Mouse (Mus musculus): ENCODE data around the gene Itprip. TPM values are rescaled to one million over a fixed set of nuclear protein-coding genes. Genes with fewer than 3 reads are reported as not detected.

Itprip gene
- polyA plus RNA-seq, 1 experiment from 2014 or later = 5.4 TPM

GRCm38 (mm10) chr19:47882882-47883254 lies 36.2 kb downstream of the Itprip start:
- no peaks in the 10 kb centered on the region for H3K36me3 ChIP-seq (replicated peaks; ENCODE audit: control insufficient read depth, insufficient read depth)
- peak; percentile 21; the same call in 1 of the 2 replicates for ATAC-seq (ENCODE audit: low FRiP score)
- H3K4me2 ChIP-seq (replicated peaks) = no peak overlapping the region
- no peak overlapping the region for H3K9ac ChIP-seq
- no peak overlapping the region for H3K4me3 ChIP-seq (replicated peaks; ENCODE audit: low read length)
- DNase-seq (ENCODE audit: low spot score) = no peak
- WGBS = 65% methylated on average over 9 of the region's 9 CpGs
- H3K4me1 ChIP-seq (replicated peaks; ENCODE audit: control insufficient read depth, insufficient read depth, low read length) = no peaks in the 10 kb centered on the region
- no peaks in the 10 kb centered on the region for H3K27me3 ChIP-seq (ENCODE audit: control insufficient read depth, insufficient read depth, low read length)
- no peaks in the 10 kb centered on the region for H3K9me3 ChIP-seq (ENCODE audit: control insufficient read depth, low read length)
- H3K27ac ChIP-seq = no peak overlapping the region

GRCm38 (mm10) chr19:47882151-47882881 lies 36.8 kb downstream of the Itprip start:
- peak; percentile 90 for DNase-seq (ENCODE audit: low spot score)
- Histone ChIP-seq H3K27ac (no peak overlapping the region), H3K9me3 (ENCODE audit: control insufficient read depth, low read length) (no peaks in the 10 kb centered on the region), H3K4me2 (replicated peaks) (no peak overlapping the region), H3K27me3 (ENCODE audit: control insufficient read depth, insufficient read depth, low read length) (no peaks in the 10 kb centered on the region), H3K36me3 (replicated peaks; ENCODE audit: control insufficient read depth, insufficient read depth) (no peaks in the 10 kb centered on the region), H3K4me3 (replicated peaks; ENCODE audit: low read length) (no peak overlapping the region), H3K9ac (no peak overlapping the region), H3K4me1 (replicated peaks; ENCODE audit: control insufficient read depth, insufficient read depth, low read length) (no peaks in the 10 kb centered on the region)
- ATAC-seq (ENCODE audit: low FRiP score) = peak; percentile 68; the same call in 1 of the 2 replicates
- 25% methylated on average over 11 of the region's 11 CpGs for WGBS

GRCm38 (mm10) chr19:47881538-47881937 lies 37.6 kb downstream of the Itprip start:
- Histone ChIP-seq H3K9me3 (ENCODE audit: control insufficient read depth, low read length) (no peaks in the 10 kb centered on the region), H3K9ac (no peak overlapping the region), H3K36me3 (replicated peaks; ENCODE audit: control insufficient read depth, insufficient read depth) (no peaks in the 10 kb centered on the region), H3K4me1 (replicated peaks; ENCODE audit: control insufficient read depth, insufficient read depth, low read length) (no peaks in the 10 kb centered on the region), H3K4me2 (replicated peaks) (no peak overlapping the region), H3K27ac (no peak overlapping the region), H3K27me3 (ENCODE audit: control insufficient read depth, insufficient read depth, low read length) (no peaks in the 10 kb centered on the region), H3K4me3 (replicated peaks; ENCODE audit: low read length) (no peak overlapping the region)
- no peak for ATAC-seq (ENCODE audit: low FRiP score)
- DNase-seq (ENCODE audit: low spot score) = no peak
- whole genome bisulfite sequencing = 86% methylated on average over 7 of the region's 7 CpGs

- Histone ChIP-seq H3K9ac (no peak overlapping the region), H3K4me3 (replicated peaks; ENCODE audit: low read length) (no peak overlapping the region), H3K9me3 (ENCODE audit: control insufficient read depth, low read length) (no peaks in the 10 kb centered on the region), H3K4me1 (replicated peaks; ENCODE audit: control insufficient read depth, insufficient read depth, low read length) (no peaks in the 10 kb centered on the region), H3K36me3 (replicated peaks; ENCODE audit: control insufficient read depth, insufficient read depth) (no peaks in the 10 kb centered on the region), H3K27me3 (ENCODE audit: control insufficient read depth, insufficient read depth, low read length) (no peaks in the 10 kb centered on the region), H3K4me2 (replicated peaks) (no peak overlapping the region), H3K27ac (no peak overlapping the region)
- DNase-seq (ENCODE audit: low spot score) (no peak), ATAC-seq (ENCODE audit: low FRiP score) (no peak)
- 73% methylated on average over 15 of the region's 15 CpGs for WGBS
Measured at GRCm38 (mm10) chr19:47876252-47876651, 42.8 kb downstream of the Itprip start.

GRCm38 (mm10) chr19:47871515-47871914 lies 47.6 kb downstream of the Itprip start:
- no peak overlapping the region for H3K4me3 ChIP-seq (replicated peaks; ENCODE audit: low read length)
- no peak overlapping the region for H3K27ac ChIP-seq
- no peaks in the 10 kb centered on the region for H3K4me1 ChIP-seq (replicated peaks; ENCODE audit: control insufficient read depth, insufficient read depth, low read length)
- ATAC-seq (ENCODE audit: low FRiP score) = no peak
- no peaks in the 10 kb centered on the region for H3K36me3 ChIP-seq (replicated peaks; ENCODE audit: control insufficient read depth, insufficient read depth)
- H3K27me3 ChIP-seq (ENCODE audit: control insufficient read depth, insufficient read depth, low read length) = no peaks in the 10 kb centered on the region
- no peaks in the 10 kb centered on the region for H3K9me3 ChIP-seq (ENCODE audit: control insufficient read depth, low read length)
- no peak for DNase-seq (ENCODE audit: low spot score)
- H3K4me2 ChIP-seq (replicated peaks) = no peak overlapping the region
- WGBS = 27% methylated on average over 10 of the region's 10 CpGs
- no peak overlapping the region for H3K9ac ChIP-seq

- Histone ChIP-seq H3K27me3 (ENCODE audit: control insufficient read depth, insufficient read depth, low read length) (no peaks in the 10 kb centered on the region), H3K4me2 (replicated peaks) (no peak overlapping the region), H3K36me3 (replicated peaks; ENCODE audit: control insufficient read depth, insufficient read depth) (no peaks in the 10 kb centered on the region), H3K4me1 (replicated peaks; ENCODE audit: control insufficient read depth, insufficient read depth, low read length) (peaks cover 4% of the 10 kb centered on the region; the same call in 1 of the 2 replicates), H3K27ac (no peak overlapping the region), H3K9me3 (ENCODE audit: control insufficient read depth, low read length) (no peaks in the 10 kb centered on the region), H3K9ac (no peak overlapping the region), H3K4me3 (replicated peaks; ENCODE audit: low read length) (no peak overlapping the region)
- 79% methylated on average over 7 of the region's 7 CpGs for WGBS
- DNase-seq (ENCODE audit: low spot score) = no peak
- ATAC-seq (ENCODE audit: low FRiP score) = no peak
Measured at GRCm38 (mm10) chr19:47870102-47870666, 48.9 kb downstream of the Itprip start.

GRCm38 (mm10) chr19:47869516-47869915 lies 49.6 kb downstream of the Itprip start:
- DNase-seq (ENCODE audit: low spot score) (no peak), ATAC-seq (ENCODE audit: low FRiP score) (no peak)
- 69% methylated on average over 3 of the region's 3 CpGs for WGBS
- no peak overlapping the region for H3K27ac ChIP-seq
- H3K27me3 ChIP-seq (ENCODE audit: control insufficient read depth, insufficient read depth, low read length) = no peaks in the 10 kb centered on the region
- no peaks in the 10 kb centered on the region for H3K36me3 ChIP-seq (replicated peaks; ENCODE audit: control insufficient read depth, insufficient read depth)
- H3K9me3 ChIP-seq (ENCODE audit: control insufficient read depth, low read length) = no peaks in the 10 kb centered on the region
- H3K4me1 ChIP-seq (replicated peaks; ENCODE audit: control insufficient read depth, insufficient read depth, low read length) = peaks cover 10% of the 10 kb centered on the region; the same call in 1 of the 2 replicates
- H3K4me2 ChIP-seq (replicated peaks) = no peak overlapping the region
- no peak overlapping the region for H3K4me3 ChIP-seq (replicated peaks; ENCODE audit: low read length)
- no peak overlapping the region for H3K9ac ChIP-seq

GRCm38 (mm10) chr19:47868951-47869350 lies 50.1 kb downstream of the Itprip start:
- H3K4me1 ChIP-seq (replicated peaks; ENCODE audit: control insufficient read depth, insufficient read depth, low read length) = peaks cover 10% of the 10 kb centered on the region; the same call in 1 of the 2 replicates
- no peaks in the 10 kb centered on the region for H3K27me3 ChIP-seq (ENCODE audit: control insufficient read depth, insufficient read depth, low read length)
- DNase-seq (ENCODE audit: low spot score) = no peak
- H3K27ac ChIP-seq = no peak overlapping the region
- WGBS = 72% methylated on average over 4 of the region's 4 CpGs
- H3K9ac ChIP-seq = no peak overlapping the region
- H3K4me2 ChIP-seq (replicated peaks) = no peak overlapping the region
- no peaks in the 10 kb centered on the region for H3K9me3 ChIP-seq (ENCODE audit: control insufficient read depth, low read length)
- no peak for ATAC-seq (ENCODE audit: low FRiP score)
- no peaks in the 10 kb centered on the region for H3K36me3 ChIP-seq (replicated peaks; ENCODE audit: control insufficient read depth, insufficient read depth)
- no peak overlapping the region for H3K4me3 ChIP-seq (replicated peaks; ENCODE audit: low read length)

GRCm38 (mm10) chr19:47867628-47868175 lies 51.4 kb downstream of the Itprip start:
- Histone ChIP-seq H3K4me1 (replicated peaks; ENCODE audit: control insufficient read depth, insufficient read depth, low read length) (peaks cover 10% of the 10 kb centered on the region; the same call in 1 of the 2 replicates), H3K9ac (no peak overlapping the region), H3K36me3 (replicated peaks; ENCODE audit: control insufficient read depth, insufficient read depth) (peaks cover 5% of the 10 kb centered on the region; the same call in 1 of the 2 replicates), H3K27ac (no peak overlapping the region), H3K27me3 (ENCODE audit: control insufficient read depth, insufficient read depth, low read length) (no peaks in the 10 kb centered on the region), H3K4me2 (replicated peaks) (no peak overlapping the region), H3K4me3 (replicated peaks; ENCODE audit: low read length) (no peak overlapping the region), H3K9me3 (ENCODE audit: control insufficient read depth, low read length) (no peaks in the 10 kb centered on the region)
- no peak for ATAC-seq (ENCODE audit: low FRiP score)
- WGBS = 72% methylated on average over 4 of the region's 4 CpGs
- no peak for DNase-seq (ENCODE audit: low spot score)
